Mouse (Mus musculus) adrenal gland, adult 18-20 months (tissue): ENCODE measurements around the gene Rhox4a2. TPM values are rescaled to one million over a fixed set of nuclear protein-coding genes. Genes with fewer than 3 reads are reported as not detected.
"Not testable (repeated sequence)": the region's sequence is repeated elsewhere in the genome, so short reads cannot be mapped to it uniquely, and the experiment has no call there.

Experiments
- DNase-seq, 2 experiments: peaks; one replicate each; pipeline ENCODE4 v3.0.0; 2021 to 2022; ENCODE audit warnings: low spot score in 2 of 2
- long read RNA-seq, 2 experiments: library from polyadenylated mRNA; stranded (forward); transcript quantifications; one replicate each; pipeline ENCODE4 v2.0.0; 2021
- total RNA-seq, 2 experiments: library from RNA; stranded (reverse); gene quantifications; 1 replicate in 1 of 2; 2 replicates in 1 of 2; pipeline ENCODE4 v1.2.3; 2021

Gene Rhox4a2
- total RNA-seq, result not detected
- long read RNA-seq, experiment 1, result 0 reads
- long read RNA-seq, experiment 2, result 0 reads

GRCm38 (mm10) chrX:37390548-37390947 is at the start of gene Rhox4a2:
TSS of gene Rhox4a2 (plus strand) at chrX:37390848.
- not testable (repeated sequence) for DNase-seq

- DNase-seq, result not testable (repeated sequence)
Observed at GRCm38 (mm10) chrX:37379728-37380127, 10.9 kb upstream of the Rhox4a2 start, which contains the start of gene Rhox3a2. TSS of gene Rhox3a2 (plus strand) at chrX:37380028.

DNA sequence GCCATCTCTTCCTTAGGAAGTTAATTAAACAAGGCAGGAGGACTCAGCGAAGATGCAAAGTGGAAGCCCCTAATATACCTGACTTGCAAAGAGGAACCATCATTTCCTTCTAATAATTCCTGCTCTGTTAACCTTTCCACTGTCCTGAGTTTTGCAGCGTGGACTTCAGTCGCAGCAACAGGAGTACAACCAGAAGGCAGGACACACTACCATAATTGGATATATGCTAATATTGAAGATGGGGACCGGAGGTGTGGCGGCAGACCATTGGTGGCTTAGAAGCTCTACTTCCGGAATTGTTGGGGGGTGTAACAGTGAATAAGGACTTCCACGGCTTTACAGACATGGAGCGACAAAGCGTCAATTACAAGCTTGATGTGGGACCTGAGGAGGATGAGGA is 21.1 kb downstream of the Rhox4a2 start, which contains the start of gene Rhox2b:
Gene Rhox2b, plus strand, starts transcription at position 301 of the 400 bp plus-strand sequence.
- DNase-seq, result not testable (repeated sequence)

GRCm38 (mm10) chrX:37432194-37432593 is 41.5 kb downstream of the Rhox4a2 start, which contains the start of gene Rhox4b:
TSS of gene Rhox4b (plus strand) at chrX:37432494.
- DNase-seq, result not testable (repeated sequence)

Other genes starting within 250 kb of the Rhox4a2 start
- not detected for gene Akap14, start 222.0 kb upstream of the Rhox4a2 start, total RNA-seq
- gene Ndufa1, start 199.7 kb upstream of the Rhox4a2 start, total RNA-seq, result 100 to 1,000 TPM; 442 to 644 TPM
- gene Rnf113a1, start 199.6 kb upstream of the Rhox4a2 start, total RNA-seq, result 1 to 10 TPM; 3.0 to 3.5 TPM
- gene Gm9, start 179.8 kb upstream of the Rhox4a2 start, total RNA-seq, result not detected
- not detected for gene Rhox1, start 168.6 kb upstream of the Rhox4a2 start, total RNA-seq
- gene Rhox2a, start 145.9 kb upstream of the Rhox4a2 start, total RNA-seq, result not detected
- not detected for gene Rhox3a, start 140.9 kb upstream of the Rhox4a2 start, total RNA-seq
- gene Rhox4a, start 125.5 kb upstream of the Rhox4a2 start, total RNA-seq, result not detected
- gene Rhox3a2, start 10.8 kb upstream of the Rhox4a2 start, total RNA-seq, result not detected
- gene Rhox2b, start 21.2 kb downstream of the Rhox4a2 start, total RNA-seq, result not detected
- not detected for gene Rhox4b, start 41.6 kb downstream of the Rhox4a2 start, total RNA-seq
- not detected for gene Rhox2c, start 62.8 kb downstream of the Rhox4a2 start, total RNA-seq
- gene Rhox3c, start 67.7 kb downstream of the Rhox4a2 start, total RNA-seq, result not detected
- not detected for gene Rhox4c, start 89.5 kb downstream of the Rhox4a2 start, total RNA-seq
- gene Rhox2d, start 102.6 kb downstream of the Rhox4a2 start, total RNA-seq, result not detected
- gene Rhox4d, start 123.5 kb downstream of the Rhox4a2 start, total RNA-seq, result not detected
- gene Rhox2e, start 139.6 kb downstream of the Rhox4a2 start, total RNA-seq, result not detected
- gene Rhox3e, start 151.2 kb downstream of the Rhox4a2 start, total RNA-seq, result not detected
- gene Rhox4e, start 166.6 kb downstream of the Rhox4a2 start, total RNA-seq, result not detected
- gene Rhox2f, start 180.6 kb downstream of the Rhox4a2 start, total RNA-seq, result not detected
- gene Rhox3f, start 190.1 kb downstream of the Rhox4a2 start, total RNA-seq, result not detected
- not detected for gene Rhox4f, start 216.9 kb downstream of the Rhox4a2 start, total RNA-seq
- not detected for gene Rhox3g, start 237.8 kb downstream of the Rhox4a2 start, total RNA-seq